Mouse (Mus musculus) erythroblast, embryonic 14.5 days (primary cell): Measurements from ENCODE around the gene Rtl4. TPM values are rescaled to one million over a fixed set of nuclear protein-coding genes. Genes with fewer than 3 reads are reported as not detected.
A peak's percentile ranks its signal among the peaks of the same experiment; 100 is the strongest.

Source experiments
- H3K27me3 ChIP-seq: 2 replicates; pipeline ENCODE4 v1.6.1; 2012; ENCODE audit warnings: inconsistent platforms; ENCODE audit not compliant: control insufficient read depth
- H3K36me3 ChIP-seq: 2 replicates; pipeline ENCODE4 v1.6.1; 2012; ENCODE audit warnings: mild to moderate bottlenecking, inconsistent platforms; ENCODE audit not compliant: control insufficient read depth
- H3K4me1 ChIP-seq: 2 replicates; pipeline ENCODE4 v1.6.1; 2012; ENCODE audit warnings: inconsistent platforms; ENCODE audit not compliant: control insufficient read depth
- H3K4me3 ChIP-seq: replicated peaks from 2 replicates; pipeline ENCODE3; 2012; ENCODE audit warnings: moderate library complexity, mild to moderate bottlenecking, inconsistent platforms
- H3K9me3 ChIP-seq: 2 replicates; pipeline ENCODE4 v1.6.1; 2012; ENCODE audit warnings: low read length, inconsistent platforms, mixed read lengths; ENCODE audit not compliant: control insufficient read depth
- GATA1 ChIP-seq: IDR thresholded peaks from 2 replicates; pipeline ENCODE4 v1.6.1; 2012; ENCODE audit warnings: low read length, inconsistent platforms, mixed read lengths
- TAL1 ChIP-seq: IDR thresholded peaks from 3 replicates; pipeline ENCODE4 v1.6.1; 2012; ENCODE audit warnings: low read length, inconsistent platforms, mixed read lengths
- polyA plus RNA-seq: library from polyadenylated mRNA; stranded (reverse); fragments of >175 nt; gene quantifications from 2 replicates; pipeline ENCODE4 v1.2.3, GENCODE M21; 2012

The Rtl4 gene
- polyA plus RNA-seq = not detected in 2 replicates

- TF ChIP-seq TAL1 (no peak), GATA1 (no peak)
- Histone ChIP-seq H3K4me3 (peak within 1 kb of the TSS; percentile 20), H3K9me3 (no peaks in the 10 kb centered on the region), H3K27me3 (peaks cover 31% of the 10 kb centered on the region), H3K36me3 (no peaks in the 10 kb centered on the region), H3K4me1 (no peaks in the 10 kb centered on the region)
Observed at GRCm38 (mm10) chrX:144688207-144689118, at the start of gene Rtl4. TSS of gene Rtl4 (plus strand) at chrX:144688907.

- Histone ChIP-seq H3K4me3 (no peak overlapping the region), H3K4me1 (no peaks in the 10 kb centered on the region), H3K27me3 (no peaks in the 10 kb centered on the region), H3K9me3 (no peaks in the 10 kb centered on the region), H3K36me3 (no peaks in the 10 kb centered on the region)
- TF ChIP-seq TAL1 (no peak), GATA1 (no peak)
Observed at GRCm38 (mm10) chrX:144644756-144645155, 44.0 kb upstream of the Rtl4 start.

DNA sequence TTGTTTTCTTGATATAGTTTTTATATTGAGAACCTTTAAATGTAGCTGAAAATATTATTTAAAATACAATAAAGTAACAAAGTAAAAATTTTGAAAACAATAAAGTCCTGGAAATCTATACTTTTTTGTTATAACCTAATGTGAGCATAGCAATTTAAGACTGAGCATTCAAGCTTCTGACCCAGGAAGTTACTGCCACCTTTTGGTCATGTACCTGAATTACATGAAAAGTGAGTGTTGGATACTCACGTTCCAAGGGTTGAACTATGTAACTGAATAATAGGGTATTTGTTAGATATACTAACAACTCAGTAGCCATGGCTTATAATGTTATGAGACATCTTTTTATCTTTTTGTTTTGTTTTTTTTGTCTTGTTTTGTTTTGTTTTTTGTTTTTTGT is 43.3 kb upstream of the Rtl4 start:
- TF ChIP-seq GATA1 = no peak
- no peaks in the 10 kb centered on the region for H3K4me1 ChIP-seq
- no peak overlapping the region for H3K4me3 ChIP-seq
- no peaks in the 10 kb centered on the region for H3K27me3 ChIP-seq
- no peaks in the 10 kb centered on the region for H3K9me3 ChIP-seq
- no peaks in the 10 kb centered on the region for H3K36me3 ChIP-seq

- H3K9me3 ChIP-seq = no peaks in the 10 kb centered on the region
- H3K27me3 ChIP-seq = no peaks in the 10 kb centered on the region
- TF ChIP-seq GATA1 (no peak), TAL1 (no peak)
- no peak overlapping the region for H3K4me3 ChIP-seq
- H3K4me1 ChIP-seq = no peaks in the 10 kb centered on the region
- H3K36me3 ChIP-seq = no peaks in the 10 kb centered on the region
Observed at GRCm38 (mm10) chrX:144652196-144652595, 36.5 kb upstream of the Rtl4 start.

DNA sequence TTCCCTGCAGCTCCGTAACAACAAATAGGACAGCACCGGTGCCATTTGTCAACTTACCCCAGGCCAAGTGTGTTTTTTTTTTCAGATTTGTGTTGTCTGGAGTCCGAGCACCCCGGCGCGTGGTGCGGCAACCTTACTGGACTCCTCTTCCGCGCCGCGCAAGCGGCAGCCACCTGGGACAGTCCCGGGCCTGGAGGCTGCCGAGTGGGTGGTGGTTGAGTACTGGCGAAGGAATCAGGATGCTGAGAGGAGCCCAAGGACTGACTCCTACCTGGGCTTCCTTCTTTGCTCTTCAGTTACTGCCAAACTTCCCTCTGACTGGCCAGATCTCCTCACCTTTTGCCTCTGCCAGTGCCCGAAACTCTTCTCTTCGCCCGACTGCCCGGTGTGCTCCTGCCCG is 965 bp upstream of the Rtl4 start:
- TF ChIP-seq TAL1 (no peak), GATA1 (no peak)
- Histone ChIP-seq H3K4me3 (no peak overlapping the region), H3K4me1 (no peaks in the 10 kb centered on the region), H3K9me3 (no peaks in the 10 kb centered on the region), H3K36me3 (no peaks in the 10 kb centered on the region), H3K27me3 (peaks cover 31% of the 10 kb centered on the region)

DNA sequence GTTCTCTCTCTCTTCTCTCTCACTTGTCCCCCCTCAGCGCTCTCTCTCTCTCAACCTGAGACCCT is 733 bp upstream of the Rtl4 start, which contains the start of gene Trpc5:
Trpc5 (minus strand) TSS at position 39 of the 65 bp plus-strand sequence.
- Histone ChIP-seq H3K4me3 (peak within 1 kb of the TSS; percentile 20), H3K36me3 (no peaks in the 10 kb centered on the region), H3K4me1 (no peaks in the 10 kb centered on the region), H3K27me3 (peaks cover 31% of the 10 kb centered on the region), H3K9me3 (no peaks in the 10 kb centered on the region)
- TF ChIP-seq GATA1 = no peak
- no peak for TF ChIP-seq TAL1

DNA sequence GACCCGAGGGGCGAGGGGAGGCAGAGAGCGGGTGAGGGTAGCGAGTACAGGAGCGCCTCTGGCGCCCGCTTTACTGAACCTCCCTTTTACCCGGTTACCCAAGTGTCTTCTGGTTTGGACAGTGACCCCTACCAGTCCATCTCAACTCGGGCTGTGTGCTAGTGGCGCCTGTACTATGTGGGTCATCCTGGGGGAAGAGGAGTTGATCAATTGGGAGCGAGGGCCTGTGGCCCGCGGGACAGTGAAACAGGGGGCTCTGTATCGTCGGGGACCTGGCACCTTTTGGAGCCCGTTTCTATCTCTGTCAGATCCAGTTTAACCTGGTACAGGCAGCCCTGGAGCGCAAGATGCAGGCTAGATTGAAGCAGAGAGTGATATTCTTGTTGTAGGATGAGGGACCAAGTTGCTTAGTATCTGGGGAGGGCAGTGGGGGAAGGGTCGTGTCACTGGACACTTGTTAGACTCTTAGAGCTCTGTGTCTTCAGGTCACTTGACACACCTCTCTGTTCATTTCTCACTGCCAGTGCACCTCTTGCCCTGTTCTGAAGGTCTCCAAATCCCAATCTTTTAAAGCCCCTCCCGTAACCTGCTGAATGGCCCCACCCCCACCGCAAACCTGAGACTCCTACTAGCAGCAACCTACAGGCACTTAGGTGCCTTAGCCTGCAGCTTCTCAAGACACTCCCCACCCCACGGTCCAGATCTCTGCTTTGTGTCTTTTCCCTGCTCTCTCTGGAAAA is 582 bp downstream of the Rtl4 start:
- H3K27me3 ChIP-seq = peaks cover 31% of the 10 kb centered on the region
- no peaks in the 10 kb centered on the region for H3K9me3 ChIP-seq
- H3K36me3 ChIP-seq = no peaks in the 10 kb centered on the region
- no peak for TF ChIP-seq TAL1
- TF ChIP-seq GATA1 = no peak
- H3K4me3 ChIP-seq = peak overlapping the region; percentile 20
- H3K4me1 ChIP-seq = no peaks in the 10 kb centered on the region

DNA sequence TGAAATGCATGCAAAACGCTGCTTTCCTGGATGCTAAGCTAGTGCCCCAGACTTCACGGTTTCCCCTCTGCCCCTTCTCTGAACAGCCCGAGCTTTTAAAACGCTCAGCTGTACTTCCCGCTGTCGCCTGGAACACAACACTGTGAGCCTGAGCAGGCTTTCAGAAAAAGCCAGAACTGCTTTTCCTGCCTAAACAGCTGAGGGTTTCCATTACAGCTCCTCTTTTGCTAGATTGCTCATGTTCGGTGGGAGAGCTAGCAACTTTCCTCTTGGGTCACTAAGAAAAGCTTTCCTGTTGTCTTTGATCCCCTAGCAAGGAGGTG is 1.1 kb downstream of the Rtl4 start:
- Histone ChIP-seq H3K4me1 (no peaks in the 10 kb centered on the region), H3K4me3 (no peak overlapping the region), H3K27me3 (peaks cover 31% of the 10 kb centered on the region)

DNA sequence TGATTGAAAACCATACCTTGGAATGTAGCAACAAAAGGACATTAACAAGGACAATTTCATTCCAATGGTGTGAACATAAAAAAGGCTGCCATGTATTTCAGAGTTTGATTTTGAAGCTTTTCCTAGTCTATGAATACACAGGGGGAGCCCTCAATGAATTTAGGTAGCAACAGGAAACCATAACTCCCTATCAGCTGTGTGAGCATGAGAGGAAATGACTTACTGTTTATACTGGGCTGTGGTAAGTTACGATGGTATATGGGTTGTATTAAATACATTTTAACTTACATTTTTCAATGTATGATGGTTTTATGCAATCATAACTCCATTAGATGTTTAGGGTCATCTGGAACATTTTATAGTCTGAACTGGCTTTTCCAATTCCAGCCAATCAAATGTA is 27.6 kb downstream of the Rtl4 start:
- H3K36me3 ChIP-seq = no peaks in the 10 kb centered on the region
- H3K27me3 ChIP-seq = no peaks in the 10 kb centered on the region
- H3K4me3 ChIP-seq = no peak overlapping the region
- no peak for TF ChIP-seq GATA1
- TF ChIP-seq TAL1 = no peak
- no peaks in the 10 kb centered on the region for H3K4me1 ChIP-seq
- no peaks in the 10 kb centered on the region for H3K9me3 ChIP-seq

More for the DNA sequence above, 1.1 kb downstream of the Rtl4 start:
- no peaks in the 10 kb centered on the region for H3K9me3 ChIP-seq
- TF ChIP-seq GATA1 (no peak), TAL1 (no peak)
- no peaks in the 10 kb centered on the region for H3K36me3 ChIP-seq

DNA sequence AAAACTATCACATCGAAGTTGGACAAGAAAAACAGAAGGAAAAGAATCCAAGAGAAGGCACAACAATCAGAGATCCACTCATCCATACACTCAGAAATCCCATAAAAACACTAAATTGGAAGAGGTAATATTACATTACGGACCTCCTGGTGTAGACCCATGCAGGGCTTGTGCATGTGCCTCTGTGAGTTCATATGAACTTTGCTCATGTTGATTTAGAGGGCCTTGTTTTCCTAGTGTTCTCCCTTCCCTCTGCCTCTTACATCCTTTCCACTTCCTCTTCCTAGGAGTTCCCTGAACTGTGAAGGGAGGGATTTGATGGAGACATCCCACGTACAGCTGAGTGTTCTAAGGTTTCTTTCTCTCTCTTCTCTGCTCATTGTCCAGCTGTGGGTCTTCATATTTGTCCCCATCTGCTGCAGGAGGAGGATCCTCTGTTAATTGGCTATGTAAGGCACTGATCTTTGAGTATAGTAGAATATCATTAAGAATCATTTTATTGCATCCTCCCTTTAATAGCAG is 58.9 kb downstream of the Rtl4 start:
- Histone ChIP-seq H3K9me3 (no peaks in the 10 kb centered on the region), H3K36me3 (no peaks in the 10 kb centered on the region), H3K4me1 (no peaks in the 10 kb centered on the region), H3K27me3 (no peaks in the 10 kb centered on the region), H3K4me3 (no peak overlapping the region)
- TF ChIP-seq TAL1 (no peak), GATA1 (no peak)
